Mouse (Mus musculus): ENCODE results near the gene Krtap12-1.

GRCm38 (mm10) chr10:77709831-77710230, 10.6 kb upstream of the Krtap12-1 start:
- TF ChIP-seq CTCF (conservative IDR thresholded peaks at IDR 0.05; ENCODE audit: low read length) (no peak), POU5F1 (IDR thresholded peaks at IDR 0.05; ENCODE audit: borderline replicate concordance, low read length) (no peak), NANOG (IDR thresholded peaks at IDR 0.05; ENCODE audit: borderline replicate concordance, low read length) (no peak)
